Mouse (Mus musculus) embryonic facial prominence, embryonic 14.5 days (tissue): ENCODE data around the gene Lhfpl3. TPM values are rescaled to one million over a fixed set of nuclear protein-coding genes. Genes with fewer than 3 reads are reported as not detected.

Experiments
- microRNA-seq: library from miRNA; unstranded; fragments of <30 nt; microRNA quantifications from one replicate; pipeline ENCODE4, GENCODE M21; 2016; ENCODE audit warnings: borderline number of aligned reads
- polyA plus RNA-seq: library from polyadenylated mRNA; unstranded; fragments of >200 nt; fragmentation: Nextera tagmentation; extraction: Ambion mirVana; gene quantifications from 2 replicates; pipeline ENCODE4 v1.2.1, GENCODE M21; 2014

Gene Lhfpl3
- polyA plus RNA-seq, 1 experiment from 2014 or later, result 0.97 TPM

Small RNAs within 50 kb of the gene (microRNA-seq; reads per million reads assigned to microRNA genes)
- gene Gm28022 (not detected), gene Gm44363 (not detected)

Other genes with a start within 250 kb of the Lhfpl3 start
- gene Orc5, start 195.6 kb upstream of the Lhfpl3 start, polyA plus RNA-seq, result 31.5 and 37.5 TPM in 2 replicates